Mouse (Mus musculus) thymus, postnatal 0 days (tissue): ENCODE results near the gene Xk. TPM values are rescaled to one million over a fixed set of nuclear protein-coding genes. Genes with fewer than 3 reads are reported as not detected.
"Not testable (repeated sequence)": the region's sequence is repeated elsewhere in the genome, so short reads cannot be mapped to it uniquely, and the experiment has no call there.

Experiments used
- DNase-seq: peaks from one replicate; pipeline ENCODE4 v3.0.0-alpha.2; 2015; ENCODE audit warnings: low spot score
- polyA plus RNA-seq: library from polyadenylated mRNA; unstranded; fragments of >200 nt; fragmentation: Nextera tagmentation; extraction: Ambion mirVana; gene quantifications from 2 replicates; pipeline ENCODE4 v1.2.1, GENCODE M21; 2015

The Xk gene
- polyA plus RNA-seq, 1 experiment from 2014 or later, result 0.78 TPM

DNA sequence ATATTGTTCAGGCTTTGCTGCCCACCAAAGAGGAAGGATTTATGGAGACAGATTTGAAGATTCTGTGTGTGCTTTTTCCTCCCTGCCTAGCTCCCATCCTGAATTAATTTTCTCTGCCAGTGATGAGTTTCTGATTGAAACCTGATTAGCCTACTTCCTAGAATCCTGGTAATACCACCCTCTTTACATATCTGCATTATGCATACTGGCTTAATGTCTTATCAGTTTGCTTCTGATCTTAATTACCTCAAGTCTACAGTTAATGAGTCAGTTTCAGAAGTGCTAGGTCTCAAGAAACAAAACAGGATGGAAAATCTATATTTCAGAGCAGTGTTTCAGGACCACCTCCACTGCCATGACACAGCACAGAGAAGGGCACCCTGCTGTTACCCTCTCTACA, 43.9 kb downstream of the Xk start:
- not testable (repeated sequence) for DNase-seq

DNA sequence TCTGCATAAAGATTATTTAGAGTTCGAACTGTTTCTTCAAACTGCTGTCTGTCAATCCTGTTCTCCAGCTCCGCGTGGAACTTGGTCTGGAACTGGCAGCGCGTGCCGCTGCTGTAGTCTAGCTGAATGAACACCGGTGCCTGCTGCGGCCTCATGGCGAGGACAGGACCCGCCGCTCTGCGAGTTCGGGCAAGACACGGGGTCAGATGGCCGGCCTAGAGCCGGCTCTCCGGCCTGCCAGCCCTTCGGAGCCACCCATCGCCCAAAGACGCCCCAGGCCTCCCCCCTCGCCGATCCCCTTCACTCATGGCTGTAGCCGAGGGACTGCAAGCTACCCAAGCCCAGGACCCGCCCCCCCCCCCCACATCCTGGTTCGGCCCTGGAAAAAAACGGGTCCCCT, 55.4 kb downstream of the Xk start:
- DNase-seq, result not testable (repeated sequence)

DNA sequence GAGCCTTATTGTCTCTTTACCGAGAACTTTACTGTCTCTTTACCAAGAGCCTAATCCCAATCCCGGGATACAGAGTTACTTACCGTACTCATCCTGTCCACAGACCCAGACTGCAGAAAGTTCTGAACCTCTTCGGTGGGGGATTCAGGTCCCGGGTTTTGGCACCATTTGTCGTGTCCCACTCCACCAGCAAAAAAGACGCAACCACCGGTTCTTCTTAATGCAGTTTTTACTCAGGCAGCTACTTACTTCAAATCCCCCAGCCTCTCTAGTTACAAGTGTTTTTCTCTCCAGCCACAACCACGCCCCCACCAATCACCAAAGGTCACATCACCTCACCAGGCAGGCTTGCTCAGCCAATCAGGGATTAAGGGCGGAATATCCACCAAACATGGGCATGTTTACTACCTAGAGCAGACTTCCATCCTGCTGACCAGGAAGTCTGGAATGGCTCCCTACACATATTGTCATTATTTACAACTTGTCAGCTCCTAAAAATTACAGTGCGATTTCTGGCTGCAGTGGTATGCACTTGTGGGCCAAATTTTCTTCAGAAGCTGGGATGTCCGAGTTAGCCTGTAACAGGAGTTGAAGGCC, 59.9 kb downstream of the Xk start:
- DNase-seq, result not testable (repeated sequence)

DNA sequence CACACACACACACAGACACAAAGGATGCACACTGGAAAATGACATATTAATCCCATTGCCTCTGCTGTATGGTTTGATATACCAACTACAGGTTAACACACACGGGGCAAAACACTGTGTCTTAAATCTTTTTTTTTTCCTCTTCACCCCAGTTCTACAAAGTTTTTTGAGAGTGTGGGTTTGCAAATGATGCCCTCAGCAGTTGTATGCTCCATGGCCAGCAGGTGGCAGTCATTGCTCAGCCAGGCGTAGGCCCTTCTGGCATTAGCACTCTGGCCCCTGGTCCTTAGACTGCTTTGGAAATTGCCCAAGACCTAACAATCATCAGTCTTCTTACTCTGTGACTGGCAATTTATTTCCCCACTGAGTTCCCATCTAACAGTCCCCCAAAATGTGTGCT, 60.5 kb downstream of the Xk start:
- DNase-seq, result not testable (repeated sequence)

DNA sequence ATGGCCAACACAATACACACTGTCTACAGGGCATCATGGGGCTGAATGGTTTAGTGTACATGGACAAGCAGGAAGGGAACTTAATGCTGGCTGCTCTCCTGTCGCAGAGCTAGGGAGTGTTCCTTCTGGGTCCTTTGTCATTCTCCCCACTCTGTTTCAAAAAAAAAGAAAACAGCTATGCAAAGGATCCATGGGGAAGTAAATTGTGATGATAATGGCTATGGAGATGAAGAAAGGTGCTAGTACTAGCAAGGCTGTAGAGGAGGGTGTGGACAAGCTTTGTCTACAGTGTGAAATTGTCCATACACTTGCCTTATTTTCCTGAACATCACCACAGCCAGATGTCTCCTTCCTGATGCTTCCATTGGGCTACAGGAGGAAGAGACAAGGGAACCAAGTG, 62.4 kb downstream of the Xk start:
- not testable (repeated sequence) for DNase-seq

DNA sequence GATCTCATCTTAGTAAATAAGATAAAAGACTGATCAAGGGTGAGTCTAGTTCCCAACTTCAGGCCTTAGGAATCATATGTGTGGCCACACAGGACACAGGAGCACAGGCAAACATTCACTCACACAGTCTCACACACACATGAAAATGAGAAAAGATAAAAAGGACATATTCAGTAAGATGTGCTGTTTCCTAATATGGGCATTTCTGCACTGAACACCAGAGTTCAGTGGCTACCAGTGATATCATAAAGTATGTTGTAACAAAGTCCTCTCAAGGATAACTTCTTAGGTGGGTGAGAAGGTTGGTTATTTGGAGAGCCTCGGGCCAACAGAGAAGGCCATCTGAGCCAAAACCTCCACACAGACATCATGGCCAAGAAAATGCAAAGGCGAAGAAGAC, 77.8 kb downstream of the Xk start, which contains the start of gene H2al1k:
Gene H2al1k (plus strand): TSS at position 301 of the 400 bp plus-strand sequence.
- DNase-seq, result not testable (repeated sequence)

Other genes with a start within 250 kb of the Xk start
- gene Fthl17e, start 239.3 kb upstream of the Xk start, polyA plus RNA-seq, result not detected in 2 replicates
- not detected in 2 replicates for gene Fthl17f, start 209.7 kb upstream of the Xk start, polyA plus RNA-seq
- gene 4930402K13Rik, start 168.2 kb upstream of the Xk start, polyA plus RNA-seq, result not detected in 2 replicates
- 0.37 and 0.88 TPM in 2 replicates for gene Lancl3, start 72.9 kb upstream of the Xk start, polyA plus RNA-seq
- not detected in 2 replicates for gene Gm14862, start 15.9 kb upstream of the Xk start, polyA plus RNA-seq
- not detected in 2 replicates for gene H2al1m, start 11.0 kb downstream of the Xk start, polyA plus RNA-seq
- gene H2al1k, start 77.9 kb downstream of the Xk start, polyA plus RNA-seq, result not detected in 2 replicates
- 3.5 and 4.3 TPM in 2 replicates for gene Cybb, start 215.0 kb downstream of the Xk start, polyA plus RNA-seq